Mouse (Mus musculus) heart, postnatal 0 days (tissue): ENCODE data around the gene Exph5.

ENCODE experiments used
- CTCF ChIP-seq: IDR thresholded peaks from 2 replicates; pipeline ENCODE4 v1.5.1; 2016; ENCODE audit warnings: antibody characterized with exemption, control low read depth, low read depth
- EP300 ChIP-seq: IDR thresholded peaks from 2 replicates; pipeline ENCODE4 v1.6.1; 2016; ENCODE audit warnings: antibody characterized with exemption, low read depth

- TF ChIP-seq EP300 (no peak), CTCF (no peak)
These were observed 99.7 kb downstream of the Exph5 start for GRCm38 (mm10) chr9:53401146-53401545.
